Mouse (Mus musculus) liver, postnatal 0 days (tissue): ENCODE results near the gene Lce1i.

Experiments
- CTCF ChIP-seq: sonication (generic); IDR thresholded peaks from 2 replicates; pipeline ENCODE4 v1.5.1; 2016; ENCODE audit warnings: antibody characterized with exemption, low read depth
- EP300 ChIP-seq: IDR thresholded peaks from 2 replicates; pipeline ENCODE4 v1.6.1; 2016; ENCODE audit warnings: antibody characterized with exemption, low read depth, mild to moderate bottlenecking

DNA sequence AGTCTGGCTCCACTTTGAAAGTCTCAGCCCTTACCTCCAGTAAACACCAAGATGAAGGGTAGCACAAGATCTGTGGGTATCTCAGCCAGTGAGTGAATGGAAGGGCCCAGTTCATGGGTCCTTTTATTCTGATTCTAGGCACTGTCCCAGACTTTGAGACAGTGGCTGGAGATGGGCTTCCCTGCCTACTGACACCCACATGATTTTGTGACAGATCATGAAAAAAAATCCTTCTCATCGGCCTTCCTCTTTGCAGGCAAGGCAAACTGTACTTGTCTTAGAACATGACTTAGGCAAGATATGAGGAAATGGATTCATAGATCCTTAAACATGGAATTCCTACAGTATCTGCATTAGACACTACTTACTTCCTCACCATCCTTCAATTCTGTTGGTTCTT lies 39.7 kb downstream of the Lce1i start, which contains the start of gene Gm38119:
- TF ChIP-seq CTCF (no peak), EP300 (no peak)
